Mouse (Mus musculus) neural tube, embryonic 15.5 days (tissue): ENCODE results near the gene Fam171a1. TPM values are rescaled to one million over a fixed set of nuclear protein-coding genes. Genes with fewer than 3 reads are reported as not detected.
A peak's percentile ranks its signal among the peaks of the same experiment; 100 is the strongest.
"Not testable (repeated sequence)": the region's sequence is repeated elsewhere in the genome, so short reads cannot be mapped to it uniquely, and the experiment has no call there.

Experiments
- ATAC-seq: fragments of 200-750 bp; cut with Nextera tagmentation; 2 replicates; pipeline ENCODE4 v1.8.0; 2017; ENCODE audit warnings: mild to moderate bottlenecking, moderate TSS enrichment, moderate library complexity; ENCODE audit not compliant: low FRiP score
- H3K27ac ChIP-seq: fragments of 300-500 bp; sonication (generic); replicated peaks from 2 replicates; pipeline ENCODE4 v1.5.1; 2015; ENCODE audit warnings: mild to moderate bottlenecking, inconsistent platforms
- H3K27me3 ChIP-seq: fragments of 300-500 bp; sonication (generic); replicated peaks from 2 replicates; pipeline ENCODE4 v1.6.1; 2015; ENCODE audit warnings: inconsistent platforms
- H3K36me3 ChIP-seq: fragments of 300-500 bp; sonication (generic); 2 replicates; pipeline ENCODE4 v1.6.1; 2015; ENCODE audit warnings: inconsistent platforms
- H3K4me1 ChIP-seq: fragments of 300-500 bp; sonication (generic); 2 replicates; pipeline ENCODE4 v1.6.1; 2015; ENCODE audit warnings: inconsistent platforms
- H3K4me2 ChIP-seq: fragments of 300-500 bp; sonication (generic); 2 replicates; pipeline ENCODE4 v1.6.1; 2015; ENCODE audit warnings: inconsistent platforms, mild to moderate bottlenecking, moderate library complexity
- H3K4me3 ChIP-seq: fragments of 300-500 bp; sonication (generic); replicated peaks from 2 replicates; pipeline ENCODE4 v1.5.1; 2015; ENCODE audit warnings: mild to moderate bottlenecking, inconsistent platforms
- H3K9ac ChIP-seq: fragments of 300-500 bp; sonication (generic); replicated peaks from 2 replicates; pipeline ENCODE4 v1.6.1; 2015; ENCODE audit warnings: mild to moderate bottlenecking, inconsistent platforms
- H3K9me3 ChIP-seq: fragments of 300-500 bp; sonication (generic); replicated peaks from 2 replicates; pipeline ENCODE4 v1.6.1; 2016; ENCODE audit warnings: inconsistent platforms
- WGBS: fragments of 180-500 bp; shearing (Covaris S2); methylation state at CpG from one replicate; pipeline ENCODE4 v1.1.7; 2015; ENCODE audit warnings: mixed read lengths; 5-methylcytosine and 5-hydroxymethylcytosine counted together
- polyA plus RNA-seq: library from polyadenylated mRNA; unstranded; fragments of >200 nt; fragmentation: Nextera tagmentation; extraction: Ambion mirVana; gene quantifications from 2 replicates; pipeline ENCODE4 v1.2.1, GENCODE M21; 2015

Fam171a1 gene
- polyA plus RNA-seq = 48.3 and 49.9 TPM in 2 replicates

- Histone ChIP-seq H3K4me3 (no peak within 1 kb of the TSS), H3K36me3 (no peaks in the 10 kb centered on the region), H3K9me3 (no peaks in the 10 kb centered on the region), H3K4me2 (no peak within 1 kb of the TSS), H3K27me3 (no peaks in the 10 kb centered on the region), H3K27ac (no peak within 1 kb of the TSS), H3K4me1 (0 out of 2 replicates have a peak, but pooled peaks cover 3% of the 10 kb centered on the region), H3K9ac (no peak within 1 kb of the TSS)
- WGBS = 81% methylated on average over 4 of the region's 4 CpGs
- no peak for ATAC-seq
Measured at GRCm38 (mm10) chr2:3113866-3114265, at the start of gene Fam171a1. Fam171a1 (plus strand) TSS chr2:3114224.

GRCm38 (mm10) chr2:3069140-3069539 is 44.9 kb upstream of the Fam171a1 start:
- Histone ChIP-seq H3K36me3 (no peaks in the 10 kb centered on the region), H3K27me3 (no peaks in the 10 kb centered on the region), H3K27ac (no peak overlapping the region), H3K4me2 (no peak overlapping the region), H3K4me3 (no peak overlapping the region), H3K9ac (no peak overlapping the region), H3K9me3 (peaks cover 4% of the 10 kb centered on the region; the same call in 1 of the 2 replicates), H3K4me1 (no peaks in the 10 kb centered on the region)
- ATAC-seq = no peak
- WGBS = 100% methylated on average over 1 of the region's 1 CpGs

- H3K27me3 ChIP-seq, H3K4me1 ChIP-seq, H3K4me3 ChIP-seq, H3K9ac ChIP-seq, ATAC-seq, H3K9me3 ChIP-seq, H3K4me2 ChIP-seq, H3K36me3 ChIP-seq, H3K27ac ChIP-seq: not testable (repeated sequence)
- WGBS = 85% methylated on average over 3 of the region's 3 CpGs
Measured at GRCm38 (mm10) chr2:3088361-3088760, 25.7 kb upstream of the Fam171a1 start.

- Histone ChIP-seq H3K27ac (no peak overlapping the region), H3K9me3 (no peaks in the 10 kb centered on the region), H3K9ac (no peak overlapping the region), H3K4me2 (no peak overlapping the region), H3K4me3 (no peak overlapping the region), H3K4me1 (no peaks in the 10 kb centered on the region), H3K27me3 (0 out of 2 replicates have a peak, but pooled peaks cover 2% of the 10 kb centered on the region), H3K36me3 (no peaks in the 10 kb centered on the region)
- no peak for ATAC-seq
- 8% methylated on average over 1 of the region's 1 CpGs for WGBS
Measured at GRCm38 (mm10) chr2:3089274-3089673, 24.8 kb upstream of the Fam171a1 start.

- H3K27ac ChIP-seq = no peak overlapping the region
- H3K9ac ChIP-seq = no peak overlapping the region
- no peak overlapping the region for H3K4me2 ChIP-seq
- no peak overlapping the region for H3K4me3 ChIP-seq
- no peaks in the 10 kb centered on the region for H3K36me3 ChIP-seq
- ATAC-seq = no peak
- H3K9me3 ChIP-seq = 0 out of 2 replicates have a peak, but pooled peaks cover 3% of the 10 kb centered on the region
- H3K4me1 ChIP-seq = no peaks in the 10 kb centered on the region
- 0 out of 2 replicates have a peak, but pooled peaks cover 2% of the 10 kb centered on the region for H3K27me3 ChIP-seq
- 71% methylated on average over 1 of the region's 1 CpGs for WGBS
Measured at GRCm38 (mm10) chr2:3096101-3096500, 17.9 kb upstream of the Fam171a1 start.

GRCm38 (mm10) chr2:3099971-3100370 is 14.1 kb upstream of the Fam171a1 start:
- H3K4me2 ChIP-seq = no peak overlapping the region
- WGBS = 80% methylated on average over 4 of the region's 4 CpGs
- no peak overlapping the region for H3K27ac ChIP-seq
- H3K36me3 ChIP-seq = no peaks in the 10 kb centered on the region
- H3K9me3 ChIP-seq = 0 out of 2 replicates have a peak, but pooled peaks cover 3% of the 10 kb centered on the region
- H3K27me3 ChIP-seq = no peaks in the 10 kb centered on the region
- H3K4me1 ChIP-seq = no peaks in the 10 kb centered on the region
- H3K4me3 ChIP-seq = no peak overlapping the region
- ATAC-seq = no peak
- no peak overlapping the region for H3K9ac ChIP-seq

GRCm38 (mm10) chr2:3101292-3101957 is 12.6 kb upstream of the Fam171a1 start:
- no peaks in the 10 kb centered on the region for H3K27me3 ChIP-seq
- no peak for ATAC-seq
- no peak overlapping the region for H3K9ac ChIP-seq
- WGBS = 82% methylated on average over 2 of the region's 2 CpGs
- H3K4me3 ChIP-seq = no peak overlapping the region
- no peak overlapping the region for H3K27ac ChIP-seq
- no peak overlapping the region for H3K4me2 ChIP-seq
- no peaks in the 10 kb centered on the region for H3K4me1 ChIP-seq
- H3K9me3 ChIP-seq = 0 out of 2 replicates have a peak, but pooled peaks cover 3% of the 10 kb centered on the region
- H3K36me3 ChIP-seq = no peaks in the 10 kb centered on the region

- Histone ChIP-seq H3K4me3 (no peak overlapping the region), H3K36me3 (no peaks in the 10 kb centered on the region), H3K9ac (no peak overlapping the region), H3K4me2 (no peak overlapping the region), H3K27me3 (no peaks in the 10 kb centered on the region), H3K4me1 (no peaks in the 10 kb centered on the region), H3K27ac (no peak overlapping the region), H3K9me3 (0 out of 2 replicates have a peak, but pooled peaks cover 3% of the 10 kb centered on the region)
- 86% methylated on average over 3 of the region's 3 CpGs for WGBS
- ATAC-seq = no peak
Measured at GRCm38 (mm10) chr2:3102360-3102759, 11.7 kb upstream of the Fam171a1 start.

GRCm38 (mm10) chr2:3107471-3107870 is 6.6 kb upstream of the Fam171a1 start:
- 78% methylated on average over 4 of the region's 4 CpGs for WGBS
- no peak overlapping the region for H3K4me2 ChIP-seq
- no peak overlapping the region for H3K27ac ChIP-seq
- no peaks in the 10 kb centered on the region for H3K27me3 ChIP-seq
- H3K9ac ChIP-seq = no peak overlapping the region
- H3K36me3 ChIP-seq = no peaks in the 10 kb centered on the region
- H3K9me3 ChIP-seq = no peaks in the 10 kb centered on the region
- H3K4me3 ChIP-seq = no peak overlapping the region
- no peaks in the 10 kb centered on the region for H3K4me1 ChIP-seq
- ATAC-seq = no peak

GRCm38 (mm10) chr2:3108431-3108830 is 5.6 kb upstream of the Fam171a1 start:
- H3K4me3 ChIP-seq = no peak overlapping the region
- H3K4me1 ChIP-seq = no peaks in the 10 kb centered on the region
- no peak overlapping the region for H3K27ac ChIP-seq
- no peak for ATAC-seq
- no peak overlapping the region for H3K4me2 ChIP-seq
- H3K36me3 ChIP-seq = no peaks in the 10 kb centered on the region
- H3K9me3 ChIP-seq = no peaks in the 10 kb centered on the region
- no peaks in the 10 kb centered on the region for H3K27me3 ChIP-seq
- WGBS = 91% methylated on average over 3 of the region's 3 CpGs
- H3K9ac ChIP-seq = no peak overlapping the region

GRCm38 (mm10) chr2:3108834-3109233 is 5.2 kb upstream of the Fam171a1 start:
- H3K36me3 ChIP-seq = no peaks in the 10 kb centered on the region
- no peaks in the 10 kb centered on the region for H3K27me3 ChIP-seq
- no peaks in the 10 kb centered on the region for H3K4me1 ChIP-seq
- ATAC-seq = no peak
- 88% methylated on average over 1 of the region's 1 CpGs for WGBS
- no peak overlapping the region for H3K27ac ChIP-seq
- H3K9me3 ChIP-seq = no peaks in the 10 kb centered on the region
- H3K4me3 ChIP-seq = no peak overlapping the region
- no peak overlapping the region for H3K4me2 ChIP-seq
- H3K9ac ChIP-seq = no peak overlapping the region

- 24% methylated on average over 2 of the region's 2 CpGs for WGBS
- Histone ChIP-seq H3K27ac (peak overlapping the region; percentile 95), H3K4me1 (peaks cover 22% of the 10 kb centered on the region), H3K36me3 (no peaks in the 10 kb centered on the region), H3K9me3 (no peaks in the 10 kb centered on the region), H3K9ac (peak overlapping the region; percentile 95), H3K27me3 (no peaks in the 10 kb centered on the region), H3K4me2 (peak overlapping the region; percentile 77), H3K4me3 (peak overlapping the region; percentile 94)
- ATAC-seq = peak; percentile 66
Measured at GRCm38 (mm10) chr2:3117855-3118202, 3.8 kb downstream of the Fam171a1 start.
